Mouse (Mus musculus) lung, embryonic 16.5 days (tissue): ENCODE measurements around the gene Rad51b. TPM values are rescaled to one million over a fixed set of nuclear protein-coding genes. Genes with fewer than 3 reads are reported as not detected.
A peak's percentile ranks its signal among the peaks of the same experiment; 100 is the strongest.

Experiments used
- ATAC-seq: fragments of 200-750 bp; cut with Nextera tagmentation; 2 replicates; pipeline ENCODE4 v1.8.0; 2017; ENCODE audit warnings: low read depth, mild to moderate bottlenecking, moderate library complexity
- H3K27ac ChIP-seq: fragments of 300-500 bp; sonication (generic); 2 replicates; pipeline ENCODE4 v1.5.1; 2014; ENCODE audit warnings: mild to moderate bottlenecking, control low read depth, low read length
- H3K27me3 ChIP-seq: fragments of 300-500 bp; sonication (generic); 2 replicates; pipeline ENCODE4 v1.6.1; 2014; ENCODE audit warnings: low read depth, low read length, mixed read lengths; ENCODE audit not compliant: control insufficient read depth, insufficient read depth
- H3K36me3 ChIP-seq: fragments of 300-500 bp; sonication (generic); 2 replicates; pipeline ENCODE4 v1.6.1; 2014; ENCODE audit warnings: low read length; ENCODE audit not compliant: control insufficient read depth, insufficient read depth
- H3K4me1 ChIP-seq: fragments of 300-500 bp; sonication (generic); replicated peaks from 2 replicates; pipeline ENCODE4 v1.6.1; 2014; ENCODE audit warnings: low read length, mixed read lengths; ENCODE audit not compliant: control insufficient read depth, insufficient read depth
- H3K4me2 ChIP-seq: fragments of 300-500 bp; sonication (generic); 2 replicates; pipeline ENCODE4 v1.6.1; 2014; ENCODE audit warnings: low read depth, low read length, control low read depth
- H3K4me3 ChIP-seq: fragments of 300-500 bp; sonication (generic); 2 replicates; pipeline ENCODE4 v1.5.1; 2014; ENCODE audit warnings: mild to moderate bottlenecking, low read length, control low read depth
- H3K9ac ChIP-seq: fragments of 300-500 bp; sonication (generic); 2 replicates; pipeline ENCODE4 v1.6.1; 2014; ENCODE audit warnings: low read length, control low read depth
- H3K9me3 ChIP-seq: fragments of 300-500 bp; sonication (generic); 2 replicates; pipeline ENCODE4 v1.6.1; 2016; ENCODE audit warnings: low read length; ENCODE audit not compliant: control insufficient read depth
- WGBS: fragments of 180-500 bp; shearing (Covaris S2); extraction: QIAGEN DNeasy Blood & Tissue Kit; methylation state at CpG from one replicate; pipeline ENCODE4 v1.1.7; 2014; 5-methylcytosine and 5-hydroxymethylcytosine counted together
- polyA plus RNA-seq: library from polyadenylated mRNA; unstranded; fragments of >200 nt; fragmentation: Nextera tagmentation; extraction: Ambion mirVana; gene quantifications from 2 replicates; pipeline ENCODE4 v1.2.1, GENCODE M21; 2015

Rad51b gene
- polyA plus RNA-seq, 1 experiment from 2014 or later = 7.6 TPM

DNA sequence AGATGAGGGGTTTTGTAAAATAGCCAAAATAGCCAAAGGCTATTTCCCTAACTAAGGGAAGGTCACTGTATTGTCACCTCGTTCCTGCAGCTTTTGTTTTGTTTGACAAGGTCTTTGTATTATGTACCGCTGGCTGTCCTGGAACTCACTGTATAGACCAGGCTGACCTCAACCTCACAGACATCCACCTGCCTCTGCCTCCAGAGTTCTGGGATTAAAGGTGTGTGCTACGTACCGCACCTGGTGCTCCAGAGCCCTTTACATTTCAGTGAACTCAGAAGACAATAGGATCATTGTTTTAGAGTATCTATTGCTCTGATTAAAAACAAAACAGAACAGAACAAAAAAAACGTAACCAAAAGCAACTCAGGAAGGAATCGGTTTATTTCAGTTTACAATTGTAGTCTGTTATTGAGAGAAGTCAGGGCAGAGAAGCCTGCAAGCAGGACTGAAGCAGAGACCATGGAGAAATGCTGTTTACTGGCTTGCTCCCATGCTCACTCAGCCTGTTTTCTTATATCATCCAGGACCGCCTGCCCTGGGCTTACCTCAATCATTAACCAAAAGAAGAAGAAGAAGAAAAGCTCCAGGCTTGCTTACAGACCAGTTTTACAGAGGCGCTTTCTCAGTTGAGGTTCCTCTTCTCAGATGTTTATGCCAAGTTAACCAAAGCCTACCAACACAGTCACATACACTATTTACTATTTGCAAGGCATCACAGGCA is 251.7 kb downstream of the Rad51b start:
- peaks cover 17% of the 10 kb centered on the region for H3K4me1 ChIP-seq
- no peaks in the 10 kb centered on the region for H3K36me3 ChIP-seq
- 75% methylated on average over 8 of the region's 8 CpGs for WGBS
- no peak overlapping the region for H3K27ac ChIP-seq
- H3K9me3 ChIP-seq = no peaks in the 10 kb centered on the region
- H3K4me3 ChIP-seq = no peak overlapping the region
- H3K9ac ChIP-seq = no peak overlapping the region
- H3K4me2 ChIP-seq = no peak overlapping the region
- ATAC-seq = no peak
- H3K27me3 ChIP-seq = no peaks in the 10 kb centered on the region

DNA sequence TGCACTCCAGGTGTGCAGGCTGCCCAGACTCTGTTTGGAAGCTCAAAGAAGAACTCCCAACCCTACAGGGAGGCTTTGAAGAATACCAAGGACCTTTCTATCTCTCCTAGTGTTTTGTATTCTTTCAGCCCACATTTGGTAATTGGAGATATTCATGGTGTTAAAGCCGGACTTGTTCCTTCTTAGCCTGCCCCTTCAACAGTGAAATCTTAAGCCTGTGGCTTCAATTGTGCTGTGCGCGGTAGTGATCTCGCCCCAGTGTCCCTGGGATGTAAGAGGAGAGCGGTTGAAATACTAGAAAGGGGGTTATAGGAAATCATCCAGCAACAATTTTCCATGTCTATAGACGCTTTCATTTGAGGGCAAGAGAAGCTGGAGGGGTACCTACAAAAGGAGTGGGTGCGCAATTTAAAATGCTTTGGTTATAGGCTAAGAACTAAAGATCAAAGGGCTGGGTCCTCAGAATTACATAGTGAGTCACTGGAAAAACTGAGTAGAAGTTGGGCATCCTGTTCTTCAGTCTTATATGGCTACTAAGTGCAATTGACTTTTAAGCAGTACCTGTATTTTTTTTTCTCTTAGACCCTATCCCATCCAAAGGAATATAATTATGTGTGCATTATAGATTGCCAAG is 253.1 kb downstream of the Rad51b start:
- WGBS = 93% methylated on average over 7 of the region's 7 CpGs
- Histone ChIP-seq H3K9me3 (no peaks in the 10 kb centered on the region), H3K4me3 (no peak overlapping the region), H3K27ac (no peak overlapping the region), H3K4me1 (peaks cover 17% of the 10 kb centered on the region), H3K9ac (no peak overlapping the region), H3K27me3 (no peaks in the 10 kb centered on the region), H3K4me2 (no peak overlapping the region), H3K36me3 (no peaks in the 10 kb centered on the region)
- ATAC-seq = no peak

DNA sequence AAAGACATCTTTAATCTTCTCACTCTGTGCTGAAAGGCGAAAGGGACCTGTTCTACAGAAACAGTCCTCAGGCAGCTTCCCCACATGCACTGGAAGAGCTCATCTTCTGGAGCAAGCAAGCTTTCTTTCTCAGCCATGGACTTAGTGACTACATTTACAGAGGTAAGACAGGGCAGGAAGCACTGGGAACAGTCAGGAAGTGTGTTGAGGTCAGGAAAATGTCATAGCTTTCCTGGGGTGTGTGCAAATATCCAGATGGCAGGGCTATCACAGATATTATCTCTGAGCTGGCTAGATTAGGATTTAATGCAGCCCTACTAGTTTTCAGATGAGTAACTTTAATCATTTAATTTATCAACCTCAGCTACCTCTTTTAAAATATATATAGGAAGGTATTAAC is 254.2 kb downstream of the Rad51b start:
- H3K4me2 ChIP-seq = no peak overlapping the region
- no peaks in the 10 kb centered on the region for H3K36me3 ChIP-seq
- no peaks in the 10 kb centered on the region for H3K9me3 ChIP-seq
- H3K27me3 ChIP-seq = no peaks in the 10 kb centered on the region
- H3K9ac ChIP-seq = no peak overlapping the region
- WGBS = 79% methylated on average over 1 of the region's 1 CpGs
- no peak overlapping the region for H3K4me3 ChIP-seq
- no peak for ATAC-seq
- no peak overlapping the region for H3K27ac ChIP-seq
- peaks cover 17% of the 10 kb centered on the region for H3K4me1 ChIP-seq

DNA sequence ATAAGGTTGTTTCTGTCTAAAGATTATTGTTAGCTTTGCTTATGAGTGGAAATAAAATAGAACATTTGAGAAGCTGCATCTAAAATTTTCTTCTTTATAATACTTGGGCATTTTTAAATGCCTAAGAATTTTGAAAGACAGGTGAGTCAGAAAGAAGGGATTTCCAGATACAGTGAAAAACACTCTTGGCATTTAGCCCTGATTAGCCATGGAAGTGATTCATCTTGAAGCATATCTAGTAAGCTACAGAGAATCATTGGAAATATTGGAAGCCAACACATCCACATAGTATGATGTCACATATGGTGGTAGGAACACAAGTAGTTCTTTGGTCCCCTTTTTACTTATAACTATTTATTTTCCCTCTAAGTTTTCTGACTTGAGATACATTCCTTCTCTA is 256.0 kb downstream of the Rad51b start:
- ATAC-seq = no peak
- Histone ChIP-seq H3K9ac (no peak overlapping the region), H3K4me1 (0 out of 2 replicates have a peak, but pooled peaks cover 2% of the 10 kb centered on the region), H3K27ac (no peak overlapping the region), H3K9me3 (no peaks in the 10 kb centered on the region), H3K36me3 (no peaks in the 10 kb centered on the region), H3K4me3 (no peak overlapping the region), H3K4me2 (no peak overlapping the region), H3K27me3 (no peaks in the 10 kb centered on the region)

DNA sequence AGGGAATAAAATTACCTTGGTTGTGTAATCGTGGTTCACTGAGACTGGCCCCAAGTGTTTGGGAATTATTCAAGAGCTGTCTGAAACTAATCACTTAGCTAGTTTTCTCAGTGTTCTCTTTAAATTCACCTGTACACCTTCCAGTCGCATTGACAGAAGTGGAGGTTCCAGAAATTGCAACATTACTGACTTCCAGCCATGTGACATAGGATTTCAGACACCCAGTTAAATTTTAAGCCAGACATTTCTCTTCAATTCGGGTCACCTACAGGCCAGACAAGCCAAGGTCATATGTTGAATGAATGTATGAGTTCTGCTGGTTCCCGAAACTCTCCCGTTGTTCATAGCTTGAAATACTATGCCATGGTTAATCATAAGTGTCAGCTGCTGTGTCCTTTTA is 260.8 kb downstream of the Rad51b start:
- Histone ChIP-seq H3K9me3 (no peaks in the 10 kb centered on the region), H3K9ac (no peak overlapping the region), H3K36me3 (no peaks in the 10 kb centered on the region), H3K4me3 (no peak overlapping the region), H3K27ac (peak overlapping the region; percentile 25; the same call in 1 of the 2 replicates), H3K4me2 (no peak overlapping the region), H3K27me3 (no peaks in the 10 kb centered on the region), H3K4me1 (peaks cover 14% of the 10 kb centered on the region)
- ATAC-seq = peak; percentile 31; the same call in 1 of the 2 replicates
- WGBS = 45% methylated on average over 5 of the region's 5 CpGs

DNA sequence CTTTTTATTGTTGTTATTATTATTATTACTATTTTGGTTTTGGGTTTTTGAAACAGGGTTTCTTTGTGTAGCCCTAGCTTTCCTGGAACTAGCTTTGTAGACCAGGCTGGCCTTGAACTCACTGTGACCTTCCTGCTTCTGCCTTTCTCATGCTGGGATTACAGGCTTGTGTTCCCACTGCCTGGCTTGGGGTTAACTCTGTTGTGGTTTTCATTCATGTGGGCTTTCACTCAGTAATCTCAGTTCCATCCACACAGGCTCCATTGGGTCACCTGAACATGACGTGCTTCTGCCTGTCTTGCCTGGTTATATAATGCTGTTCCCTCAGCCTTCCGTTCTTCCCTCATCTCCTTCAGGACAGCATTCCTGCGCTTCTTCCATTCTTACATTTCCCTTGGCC is 261.6 kb downstream of the Rad51b start:
- 78% methylated on average over 3 of the region's 3 CpGs for WGBS
- Histone ChIP-seq H3K36me3 (no peaks in the 10 kb centered on the region), H3K27ac (peak overlapping the region; percentile 70), H3K4me1 (peaks cover 14% of the 10 kb centered on the region), H3K9ac (no peak overlapping the region), H3K9me3 (no peaks in the 10 kb centered on the region), H3K4me3 (no peak overlapping the region), H3K4me2 (no peak overlapping the region), H3K27me3 (no peaks in the 10 kb centered on the region)
- ATAC-seq = no peak

DNA sequence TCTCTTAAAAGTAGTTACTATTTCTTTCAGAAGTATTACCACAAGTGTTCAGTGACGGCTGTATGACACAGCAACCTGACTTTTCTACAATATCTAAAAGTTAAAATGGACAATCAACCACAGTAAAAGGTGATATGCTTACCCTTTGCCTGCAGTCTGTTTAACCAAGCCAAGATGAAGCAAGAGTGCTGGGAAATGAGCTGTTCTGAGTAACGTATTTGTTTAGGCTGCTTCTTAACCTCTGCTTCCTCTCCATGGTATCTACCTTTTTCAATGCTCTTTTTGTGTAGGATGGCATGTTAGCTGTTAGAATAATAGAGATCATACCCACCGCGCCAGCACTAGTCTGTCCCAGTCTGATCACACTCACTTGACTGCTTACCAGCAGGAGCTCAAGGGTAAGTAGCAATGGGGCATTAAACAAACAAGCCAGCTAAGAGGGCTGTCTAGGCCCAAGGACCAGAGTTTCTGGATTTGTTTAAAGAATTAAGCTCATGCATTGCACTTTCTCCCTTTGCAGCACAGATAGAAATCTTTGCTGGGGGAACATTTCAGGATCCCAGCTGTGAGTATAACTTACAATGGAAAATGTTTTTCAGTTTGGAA is 262.4 kb downstream of the Rad51b start:
- WGBS = 50% methylated on average over 4 of the region's 4 CpGs
- Histone ChIP-seq H3K4me3 (no peak overlapping the region), H3K9ac (no peak overlapping the region), H3K36me3 (no peaks in the 10 kb centered on the region), H3K4me2 (no peak overlapping the region), H3K27me3 (no peaks in the 10 kb centered on the region), H3K27ac (peak overlapping the region; percentile 70), H3K9me3 (no peaks in the 10 kb centered on the region), H3K4me1 (peaks cover 14% of the 10 kb centered on the region)
- peak; percentile 74 for ATAC-seq

DNA sequence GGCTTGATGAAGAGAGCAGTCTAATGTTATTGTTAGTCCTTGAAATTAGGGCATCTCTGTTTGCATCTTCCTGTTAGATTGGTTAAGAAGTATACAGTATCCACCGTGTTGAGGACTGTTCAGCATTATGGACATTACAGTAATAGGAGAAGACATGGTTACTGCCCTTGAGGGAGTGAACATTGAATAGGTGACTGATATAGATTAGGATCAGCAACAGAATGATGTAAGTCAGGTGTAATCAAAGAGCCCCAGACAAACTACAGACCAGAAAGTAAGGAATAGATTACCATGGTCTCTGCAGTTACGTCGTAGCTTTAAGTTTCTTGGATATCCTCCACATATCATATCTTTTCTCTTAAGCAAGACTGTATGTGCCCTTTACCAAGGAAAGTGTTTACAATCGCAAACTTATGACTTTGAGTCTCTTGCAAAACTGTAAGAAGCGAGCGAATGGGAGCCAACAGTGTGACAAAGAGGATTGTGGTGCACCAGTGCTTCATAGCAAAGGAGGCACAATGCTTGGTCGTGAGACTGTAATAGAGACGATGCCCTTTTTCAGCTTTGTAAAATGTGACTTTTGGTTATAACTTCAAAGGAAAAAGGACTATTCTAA is 263.1 kb downstream of the Rad51b start:
- no peaks in the 10 kb centered on the region for H3K27me3 ChIP-seq
- no peak for ATAC-seq
- no peak overlapping the region for H3K9ac ChIP-seq
- peaks cover 14% of the 10 kb centered on the region for H3K4me1 ChIP-seq
- H3K27ac ChIP-seq = peak overlapping the region; percentile 70
- WGBS = 63% methylated on average over 8 of the region's 8 CpGs
- H3K36me3 ChIP-seq = no peaks in the 10 kb centered on the region
- H3K4me3 ChIP-seq = no peak overlapping the region
- H3K9me3 ChIP-seq = no peaks in the 10 kb centered on the region
- no peak overlapping the region for H3K4me2 ChIP-seq

DNA sequence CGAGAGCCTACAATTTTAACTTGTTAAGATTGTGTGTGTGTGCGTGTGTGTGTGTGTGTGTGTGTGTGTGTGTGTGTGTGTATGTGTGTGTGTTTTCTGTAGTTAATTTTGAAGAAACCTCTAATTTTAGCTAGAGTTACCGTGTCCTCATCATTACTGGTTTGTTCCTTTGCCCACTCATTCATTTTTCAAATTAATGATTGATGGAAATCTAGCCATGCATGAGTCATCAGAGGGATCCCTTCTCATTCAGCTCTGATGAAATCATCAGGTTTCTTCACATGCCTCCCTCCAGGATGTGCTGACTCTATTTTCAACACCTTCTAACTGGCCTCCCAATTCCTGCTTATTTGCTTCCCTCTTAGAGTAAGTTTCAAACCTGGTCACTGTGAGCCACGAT is 263.8 kb downstream of the Rad51b start:
- Histone ChIP-seq H3K36me3 (no peaks in the 10 kb centered on the region), H3K27ac (no peak overlapping the region), H3K9ac (no peak overlapping the region), H3K9me3 (no peaks in the 10 kb centered on the region), H3K4me3 (no peak overlapping the region), H3K4me1 (peaks cover 14% of the 10 kb centered on the region), H3K27me3 (no peaks in the 10 kb centered on the region), H3K4me2 (no peak overlapping the region)
- 77% methylated on average over 4 of the region's 4 CpGs for WGBS
- no peak for ATAC-seq
